Mouse (Mus musculus) lung, embryonic 14.5 days (tissue): ENCODE measurements at regions not wholly inside any gene's neighbourhood (a gene's known extent, or its start where the extent isn't known, plus 50 kb on each side); places are given as distances from the start of the nearest gene placed in this dataset.

ENCODE experiments used
- ATAC-seq: fragments of 200-750 bp; cut with Nextera tagmentation; 2 replicates; pipeline ENCODE4 v1.8.0; 2017; ENCODE audit warnings: mild to moderate bottlenecking, moderate TSS enrichment, moderate library complexity; ENCODE audit not compliant: insufficient read depth
- DNase-seq: peaks from one replicate; pipeline ENCODE4 v3.0.0-alpha.2; 2015
- H3K27ac ChIP-seq: fragments of 300-500 bp; sonication (generic); 2 replicates; pipeline ENCODE4 v1.5.1; 2014; ENCODE audit warnings: low read depth, mild to moderate bottlenecking, moderate library complexity
- H3K27me3 ChIP-seq: fragments of 300-500 bp; sonication (generic); 2 replicates; pipeline ENCODE4 v1.6.1; 2014; ENCODE audit warnings: low read length, control low read depth; ENCODE audit not compliant: insufficient read depth
- H3K36me3 ChIP-seq: fragments of 300-500 bp; sonication (generic); 2 replicates; pipeline ENCODE4 v1.6.1; 2014; ENCODE audit warnings: control low read depth; ENCODE audit not compliant: insufficient read depth
- H3K4me1 ChIP-seq: fragments of 300-500 bp; sonication (generic); 2 replicates; pipeline ENCODE4 v1.6.1; 2014; ENCODE audit warnings: antibody characterized with exemption, control low read depth; ENCODE audit not compliant: insufficient read depth
- H3K4me2 ChIP-seq: fragments of 300-500 bp; sonication (generic); 2 replicates; pipeline ENCODE4 v1.6.1; 2014; ENCODE audit warnings: mild to moderate bottlenecking
- H3K4me3 ChIP-seq: fragments of 300-500 bp; sonication (generic); 2 replicates; pipeline ENCODE4 v1.5.1; 2014; ENCODE audit warnings: low read depth, low read length
- H3K9ac ChIP-seq: fragments of 300-500 bp; sonication (generic); 2 replicates; pipeline ENCODE4 v1.6.1; 2014
- H3K9me3 ChIP-seq: fragments of 300-500 bp; sonication (generic); 2 replicates; pipeline ENCODE4 v1.6.1; 2016; ENCODE audit warnings: low read depth, low read length, control low read depth
- CTCF ChIP-seq: IDR thresholded peaks from 2 replicates; pipeline ENCODE4 v1.5.1; 2016; ENCODE audit warnings: antibody characterized with exemption, low read depth
- WGBS: fragments of 180-500 bp; shearing (Covaris S2); extraction: QIAGEN DNeasy Blood & Tissue Kit; methylation state at CpG from one replicate; pipeline ENCODE4 v1.1.7; 2014; 5-methylcytosine and 5-hydroxymethylcytosine counted together

- 45% methylated on average over 4 of the region's 4 CpGs for WGBS
- Histone ChIP-seq H3K9ac (no peak overlapping the region), H3K27me3 (no peaks in the 10 kb centered on the region), H3K4me3 (no peak overlapping the region), H3K27ac (no peak overlapping the region), H3K36me3 (no peaks in the 10 kb centered on the region), H3K4me1 (no peaks in the 10 kb centered on the region), H3K9me3 (no peaks in the 10 kb centered on the region), H3K4me2 (no peak overlapping the region)
- ATAC-seq (no peak), DNase-seq (peak; percentile 12)
- TF ChIP-seq CTCF, result no peak
Measured at GRCm38 (mm10) chr1:138719297-138719696, 99.4 kb upstream of the Nek7 start.

GRCm38 (mm10) chr1:138716991-138717390, 97.0 kb upstream of the Nek7 start:
- H3K9ac ChIP-seq, result no peak overlapping the region
- no peak overlapping the region for H3K27ac ChIP-seq
- H3K27me3 ChIP-seq, result no peaks in the 10 kb centered on the region
- peak; percentile 65 for DNase-seq
- H3K36me3 ChIP-seq, result no peaks in the 10 kb centered on the region
- 39% methylated on average over 5 of the region's 5 CpGs for WGBS
- no peaks in the 10 kb centered on the region for H3K4me1 ChIP-seq
- no peak overlapping the region for H3K4me3 ChIP-seq
- H3K9me3 ChIP-seq, result no peaks in the 10 kb centered on the region
- H3K4me2 ChIP-seq, result no peak overlapping the region
- TF ChIP-seq CTCF, result no peak
- no peak; the same call in 1 of the 2 replicates for ATAC-seq

GRCm38 (mm10) chr1:138715162-138715561, 95.2 kb upstream of the Nek7 start:
- ATAC-seq, result no peak
- Histone ChIP-seq H3K4me3 (no peak overlapping the region), H3K27ac (no peak overlapping the region), H3K9ac (no peak overlapping the region), H3K4me2 (no peak overlapping the region), H3K9me3 (no peaks in the 10 kb centered on the region), H3K4me1 (no peaks in the 10 kb centered on the region), H3K36me3 (no peaks in the 10 kb centered on the region), H3K27me3 (no peaks in the 10 kb centered on the region)
- 70% methylated on average over 3 of the region's 3 CpGs for WGBS
- no peak for TF ChIP-seq CTCF
- DNase-seq, result no peak

GRCm38 (mm10) chr1:138709229-138709608, 89.3 kb upstream of the Nek7 start:
- H3K9ac ChIP-seq, result no peak overlapping the region
- H3K4me1 ChIP-seq, result no peaks in the 10 kb centered on the region
- no peak overlapping the region for H3K4me2 ChIP-seq
- no peak for ATAC-seq
- no peak overlapping the region for H3K4me3 ChIP-seq
- H3K27me3 ChIP-seq, result no peaks in the 10 kb centered on the region
- no peak overlapping the region for H3K27ac ChIP-seq
- H3K9me3 ChIP-seq, result no peaks in the 10 kb centered on the region
- 45% methylated on average over 2 of the region's 2 CpGs for WGBS
- no peak for DNase-seq
- H3K36me3 ChIP-seq, result no peaks in the 10 kb centered on the region
- TF ChIP-seq CTCF, result no peak

GRCm38 (mm10) chr1:138708507-138709228, 88.7 kb upstream of the Nek7 start:
- Histone ChIP-seq H3K27ac (no peak overlapping the region), H3K4me3 (no peak overlapping the region), H3K36me3 (no peaks in the 10 kb centered on the region), H3K9me3 (no peaks in the 10 kb centered on the region), H3K4me2 (no peak overlapping the region), H3K27me3 (no peaks in the 10 kb centered on the region), H3K4me1 (no peaks in the 10 kb centered on the region), H3K9ac (no peak overlapping the region)
- 72% methylated on average over 7 of the region's 7 CpGs for WGBS
- DNase-seq (no peak), ATAC-seq (no peak)
- no peak for TF ChIP-seq CTCF

- no peak for DNase-seq
- TF ChIP-seq CTCF, result no peak
- Histone ChIP-seq H3K4me2 (no peak overlapping the region), H3K4me3 (no peak overlapping the region), H3K9me3 (no peaks in the 10 kb centered on the region), H3K27me3 (no peaks in the 10 kb centered on the region), H3K27ac (no peak overlapping the region), H3K4me1 (no peaks in the 10 kb centered on the region), H3K36me3 (no peaks in the 10 kb centered on the region), H3K9ac (no peak overlapping the region)
- no peak for ATAC-seq
- 54% methylated on average over 3 of the region's 3 CpGs for WGBS
Measured at GRCm38 (mm10) chr1:138707913-138708312, 88.0 kb upstream of the Nek7 start.

GRCm38 (mm10) chr1:138703291-138703690, 83.3 kb upstream of the Nek7 start:
- 46% methylated on average over 5 of the region's 5 CpGs for WGBS
- H3K4me1 ChIP-seq, result no peaks in the 10 kb centered on the region
- no peak overlapping the region for H3K27ac ChIP-seq
- H3K27me3 ChIP-seq, result no peaks in the 10 kb centered on the region
- peak; percentile 25; the same call in 1 of the 2 replicates for TF ChIP-seq CTCF
- no peak overlapping the region for H3K9ac ChIP-seq
- DNase-seq (peak; percentile 58), ATAC-seq (no peak)
- no peaks in the 10 kb centered on the region for H3K36me3 ChIP-seq
- H3K9me3 ChIP-seq, result no peaks in the 10 kb centered on the region
- no peak overlapping the region for H3K4me3 ChIP-seq
- H3K4me2 ChIP-seq, result no peak overlapping the region
